Mouse (Mus musculus) skeletal muscle tissue, postnatal 0 days (tissue): ENCODE data around the gene Btbd35f15. TPM values are rescaled to one million over a fixed set of nuclear protein-coding genes. Genes with fewer than 3 reads are reported as not detected.

Experiments
- polyA plus RNA-seq: library from polyadenylated mRNA; unstranded; fragments of >200 nt; fragmentation: Nextera tagmentation; extraction: Ambion mirVana; gene quantifications from 2 replicates; pipeline ENCODE4 v1.2.1, GENCODE M21; 2015

The Btbd35f15 gene
- polyA plus RNA-seq, result not detected in 2 replicates

GRCm38 (mm10) chrX:33577214-33577613 is at the start of gene Btbd35f15:
Gene Btbd35f15 (minus strand): TSS chrX:33577314.

Other genes starting within 250 kb of the Btbd35f15 start
- gene Btbd35f13, start 79.9 kb upstream of the Btbd35f15 start, polyA plus RNA-seq, result not detected in 2 replicates
- not detected in 2 replicates for gene Btbd35f14, start 125.0 kb upstream of the Btbd35f15 start, polyA plus RNA-seq